Mouse (Mus musculus) spleen, adult 2 months (tissue): ENCODE data around the gene Crnkl1. TPM values are rescaled to one million over a fixed set of nuclear protein-coding genes. Genes with fewer than 3 reads are reported as not detected.

Source experiments
- DNase-seq, 2 experiments: peaks; one replicate each; pipeline versions ENCODE4 v3.0.0 to v3.0.0-alpha.2; 2012 to 2021; ENCODE audit warnings: low spot score in 2 of 2, low read depth in 1 of 2
- H3K27ac ChIP-seq: fragments of 200-500 bp; 2 replicates; pipeline ENCODE4 v1.5.1; 2012; ENCODE audit warnings: low read length, inconsistent platforms; ENCODE audit not compliant: insufficient read depth
- H3K27me3 ChIP-seq: fragments of 200-500 bp; 2 replicates; pipeline ENCODE4 v1.6.1; 2012; ENCODE audit warnings: mild to moderate bottlenecking, moderate library complexity, low read length, inconsistent platforms; ENCODE audit not compliant: control insufficient read depth, insufficient read depth
- H3K36me3 ChIP-seq: fragments of 200-500 bp; 2 replicates; pipeline ENCODE4 v1.6.1; 2012; ENCODE audit warnings: mild to moderate bottlenecking, low read length, inconsistent platforms; ENCODE audit not compliant: control insufficient read depth, insufficient read depth
- H3K4me1 ChIP-seq: fragments of 200-500 bp; 2 replicates; pipeline ENCODE4 v1.6.1; 2011; ENCODE audit warnings: inconsistent platforms; ENCODE audit not compliant: control insufficient read depth, insufficient read depth, insufficient read length
- H3K4me3 ChIP-seq: fragments of 200-500 bp; 2 replicates; pipeline ENCODE4 v1.5.1; 2011; ENCODE audit warnings: mild to moderate bottlenecking, inconsistent platforms; ENCODE audit not compliant: insufficient read depth, insufficient read length; ENCODE audit errors: extremely low read depth
- CTCF ChIP-seq: fragments of 200-500 bp; IDR thresholded peaks from 2 replicates; pipeline ENCODE4 v1.5.1; 2011; ENCODE audit warnings: mild to moderate bottlenecking, inconsistent platforms; ENCODE audit not compliant: insufficient read depth, insufficient read length, insufficient replicate concordance; ENCODE audit errors: extremely low read depth
- POLR2A ChIP-seq: fragments of 200-500 bp; IDR thresholded peaks from 2 replicates; pipeline ENCODE4 v1.6.1; 2011; ENCODE audit warnings: low read depth, low read length, inconsistent platforms
- WGBS: fragments of 180-500 bp; shearing (Covaris S2); methylation state at CpG from one replicate; pipeline ENCODE4 v1.1.7; 2018; 5-methylcytosine and 5-hydroxymethylcytosine counted together
- polyA plus RNA-seq: library from polyadenylated mRNA; depleted of rRNA; stranded (reverse); fragments of >200 nt; gene quantifications from 2 replicates; pipeline ENCODE4 v1.2.3, GENCODE M21; 2012; rRNA removed

The Crnkl1 gene
- polyA plus RNA-seq, 1 experiment, result 10.1 TPM

- Histone ChIP-seq H3K27ac (no peak overlapping the region), H3K27me3 (no peaks in the 10 kb centered on the region), H3K36me3 (no peaks in the 10 kb centered on the region), H3K4me3 (no peak overlapping the region), H3K4me1 (no peaks in the 10 kb centered on the region)
- no peak for TF ChIP-seq POLR2A
- TF ChIP-seq CTCF, result no peak
- DNase-seq, result no peak
- WGBS, result 85% methylated on average over 1 of the region's 1 CpGs
These were observed 60.9 kb downstream of the Crnkl1 start for GRCm38 (mm10) chr2:145873953-145874352.

GRCm38 (mm10) chr2:145872099-145872498 is 62.7 kb downstream of the Crnkl1 start:
- no peak overlapping the region for H3K4me3 ChIP-seq
- H3K4me1 ChIP-seq, result no peaks in the 10 kb centered on the region
- no peak overlapping the region for H3K27ac ChIP-seq
- H3K27me3 ChIP-seq, result no peaks in the 10 kb centered on the region
- no peak for DNase-seq
- no peak for TF ChIP-seq POLR2A
- no peak for TF ChIP-seq CTCF
- no peaks in the 10 kb centered on the region for H3K36me3 ChIP-seq
- WGBS, result 84% methylated on average over 1 of the region's 1 CpGs

DNA sequence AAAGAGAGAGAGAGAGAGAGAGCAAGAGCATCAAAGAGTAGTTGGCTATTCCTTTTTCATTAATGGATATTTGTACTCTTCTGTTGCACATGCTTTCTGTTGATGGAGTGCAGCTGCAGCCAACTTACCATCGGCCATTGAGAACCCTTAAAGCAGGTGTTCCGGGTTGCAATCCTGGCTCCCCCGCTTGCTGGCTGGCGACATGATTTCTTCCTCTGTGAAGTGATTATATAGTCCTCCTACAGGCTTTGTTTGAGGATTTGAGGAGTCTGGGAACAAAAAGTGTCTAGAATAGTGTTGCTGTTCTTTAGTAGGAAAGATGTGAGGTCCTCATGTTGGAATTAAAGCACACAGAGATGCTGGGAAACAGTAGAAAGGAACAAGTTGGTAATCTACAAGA is 63.5 kb downstream of the Crnkl1 start:
- DNase-seq, result no peak
- no peak for TF ChIP-seq CTCF
- no peak for TF ChIP-seq POLR2A
- no peaks in the 10 kb centered on the region for H3K27me3 ChIP-seq
- no peak overlapping the region for H3K4me3 ChIP-seq
- no peaks in the 10 kb centered on the region for H3K36me3 ChIP-seq
- no peaks in the 10 kb centered on the region for H3K4me1 ChIP-seq
- no peak overlapping the region for H3K27ac ChIP-seq
- WGBS, result 88% methylated on average over 4 of the region's 4 CpGs

Other genes with a start within 250 kb of the Crnkl1 start
- 7.9 and 10.1 TPM in 2 replicates for gene Naa20, start 32.9 kb downstream of the Crnkl1 start, polyA plus RNA-seq
- 0.40 and 0.62 TPM in 2 replicates for gene Cfap61, start 230 bp downstream of the Crnkl1 start, polyA plus RNA-seq